Mouse (Mus musculus) monocyte, adult 59 days (primary cell): ENCODE data around the gene Fam78a. TPM values are rescaled to one million over a fixed set of nuclear protein-coding genes. Genes with fewer than 3 reads are reported as not detected.

Experiments used
- total RNA-seq, 2 experiments: library from RNA; stranded (reverse); gene quantifications; one replicate each; pipeline ENCODE4 v1.2.4; 2023

Gene Fam78a
- 10 to 100 TPM; 29.6 to 32.6 TPM for total RNA-seq

GRCm38 (mm10) chr2:32084111-32084871 is at the start of gene Fam78a:
TSS of gene Fam78a (minus strand) at chr2:32084857.

GRCm38 (mm10) chr2:32095351-32096121 is 10.9 kb upstream of the Fam78a start, which contains the start of gene Plpp7:
TSS of gene Plpp7 (plus strand) at chr2:32095528.

Other genes with a start within 250 kb of the Fam78a start
- gene Fibcd1, start 238.9 kb downstream of the Fam78a start, total RNA-seq, result not detected
- gene Lamc3, start 197.6 kb downstream of the Fam78a start, total RNA-seq, result under 1 TPM; 0.08 to 0.12 TPM
- gene Aif1l, start 134.7 kb downstream of the Fam78a start, total RNA-seq, result under 1 TPM in 1 of 2 experiments, not detected in 1; 0.16 TPM
- gene Nup214, start 110.4 kb downstream of the Fam78a start, total RNA-seq, result 100 to 1,000 TPM in 1 of 2 experiments, 10 to 100 TPM in 1; 78.7 to 102 TPM
- 1 to 10 TPM in 1 of 2 experiments, under 1 TPM in 1; 0.79 to 1.9 TPM for gene Plpp7, start 10.7 kb upstream of the Fam78a start, total RNA-seq
- gene Prrc2b, start 66.2 kb upstream of the Fam78a start, total RNA-seq, result 10 to 100 TPM; 51.4 to 53.6 TPM
- gene Pomt1, start 151.7 kb upstream of the Fam78a start, total RNA-seq, result 10 to 100 TPM; 12.7 to 14.4 TPM
- 10 to 100 TPM; 44.1 to 49.4 TPM for gene Uck1, start 175.3 kb upstream of the Fam78a start, total RNA-seq
- gene Golga2, start 202.5 kb upstream of the Fam78a start, total RNA-seq, result 10 to 100 TPM; 47.1 to 53.2 TPM
- gene Swi5, start 203.2 kb upstream of the Fam78a start, total RNA-seq, result 10 to 100 TPM; 72.0 to 75.6 TPM